Mouse (Mus musculus): ENCODE results near the gene Stx11. TPM values are rescaled to one million over a fixed set of nuclear protein-coding genes. Genes with fewer than 3 reads are reported as not detected.

Gene Stx11
- total and polyA plus RNA-seq, 3 experiments, result 1.9 to 2.9 TPM; not detected in 1

DNA sequence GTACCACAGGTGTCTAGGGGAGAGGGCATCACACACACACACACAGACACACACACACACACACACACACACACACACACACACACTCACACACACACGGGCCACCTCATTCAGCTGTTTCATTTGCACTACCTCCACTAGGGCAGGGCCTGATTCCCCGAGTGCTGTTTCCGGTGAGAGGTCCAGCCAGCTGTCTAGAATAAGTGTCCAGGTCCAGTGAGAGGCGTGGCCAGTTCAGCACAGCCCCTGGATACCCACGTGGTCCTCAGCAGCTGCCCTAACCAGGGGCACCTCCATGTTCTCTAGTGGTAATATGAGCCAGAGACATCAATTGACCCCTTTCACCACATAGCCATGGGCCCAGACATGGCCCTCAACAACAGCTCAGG, 60.0 kb downstream of the Stx11 start:
- H3K27me3 ChIP-seq (ENCODE audit: control insufficient read depth in 1 of 2, insufficient read depth in 2 of 2, low read length in 2 of 2), result no peaks in the 10 kb centered on the region
- H3K9me3 ChIP-seq (replicated peaks; ENCODE audit: insufficient read depth, low read length), result no peaks in the 10 kb centered on the region
- DNase-seq (ENCODE audit: low read depth, low spot score), result no peak
- H3K36me3 ChIP-seq (ENCODE audit: control insufficient read depth in 1 of 2, insufficient read depth in 2 of 2, low read length in 2 of 2), result no peaks in the 10 kb centered on the region
- H3K4me1 ChIP-seq (ENCODE audit: control insufficient read depth in 1 of 2, insufficient read depth in 2 of 2, low read length in 2 of 2), result peaks cover 0 to 6% of the 10 kb centered on the region in 2 experiments; a peak in 2 of 4 replicates
- H3K79me2 ChIP-seq (ENCODE audit: control insufficient read depth, insufficient read depth, low read length, poor library complexity), result no peaks in the 10 kb centered on the region
- H3K9ac ChIP-seq (ENCODE audit: control insufficient read depth, low read depth, low read length, poor library complexity, severe bottlenecking), result no peak overlapping the region
- H3K27ac ChIP-seq (ENCODE audit: control insufficient read depth, low read depth, low read length), result no peak overlapping the region
- TF ChIP-seq USF2 (IDR thresholded peaks at IDR 0.05; ENCODE audit: borderline replicate concordance in 1 of 2, insufficient read depth in 1 of 2, low read depth in 1 of 2, low read length in 2 of 2), result no peak
- no peak for TF ChIP-seq CTCF (IDR thresholded peaks at IDR 0.05 in 2 of 3, conservative IDR thresholded peaks at IDR 0.05 in 1 of 3; ENCODE audit: control insufficient read depth in 1 of 3, insufficient read depth in 1 of 3, low read depth in 2 of 3, low read length in 3 of 3, poor library complexity in 1 of 3, severe bottlenecking in 1 of 3)
- TF ChIP-seq TBP (IDR thresholded peaks at IDR 0.05; ENCODE audit: low read depth, low read length), result no peak
- no peak overlapping the region for H3K4me3 ChIP-seq (ENCODE audit: control insufficient read depth in 1 of 2, insufficient read depth in 1 of 2, low read depth in 2 of 2, low read length in 2 of 2)

DNA sequence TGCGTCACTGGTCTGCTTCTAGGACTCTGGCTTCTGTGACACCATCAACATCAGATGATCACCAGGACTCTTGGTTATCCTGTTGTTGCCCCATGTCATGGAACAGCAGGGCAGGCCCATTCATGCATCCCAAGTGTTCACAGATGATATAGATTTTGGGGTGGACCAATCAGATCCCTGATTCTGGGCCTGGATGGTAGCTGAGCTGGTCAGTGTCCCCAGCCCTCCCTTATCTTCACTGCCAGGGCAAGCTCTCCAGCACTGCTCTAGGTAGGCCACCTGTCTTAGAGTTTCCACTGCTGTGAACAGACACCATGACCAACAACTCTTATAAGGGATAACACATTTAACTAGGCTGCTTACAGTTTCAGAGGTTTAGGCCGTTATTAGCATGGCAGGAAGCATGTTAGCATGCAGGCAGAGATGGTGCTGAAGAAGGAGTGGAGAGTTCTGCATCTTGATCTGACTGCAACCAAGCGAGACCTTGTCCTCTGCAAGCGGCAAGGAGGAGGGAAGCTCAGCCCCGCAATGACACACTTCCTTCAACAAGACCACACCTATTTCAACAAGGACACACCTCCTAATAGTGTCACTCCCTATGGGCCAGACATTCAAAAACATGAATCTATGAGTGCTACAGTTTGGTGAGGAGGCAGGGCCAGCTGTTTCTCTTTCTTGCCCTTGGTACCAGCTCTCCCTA, 60.5 kb downstream of the Stx11 start:
- H3K9ac ChIP-seq (ENCODE audit: control insufficient read depth, low read depth, low read length, poor library complexity, severe bottlenecking), result peak overlapping the region; percentile 12; the same call in 1 of the 2 replicates
- H3K27ac ChIP-seq (ENCODE audit: control insufficient read depth, low read depth, low read length), result no peak overlapping the region
- H3K4me1 ChIP-seq (ENCODE audit: control insufficient read depth in 1 of 2, insufficient read depth in 2 of 2, low read length in 2 of 2), result peaks cover 0 to 6% of the 10 kb centered on the region in 2 experiments; a peak in 2 of 4 replicates
- no peaks in the 10 kb centered on the region for H3K27me3 ChIP-seq (ENCODE audit: control insufficient read depth in 1 of 2, insufficient read depth in 2 of 2, low read length in 2 of 2)
- DNase-seq (ENCODE audit: low read depth, low spot score), result peak; percentile 67
- peak overlapping the region; percentile 15 to 59; a peak in 2 of 4 replicates for H3K4me3 ChIP-seq (ENCODE audit: control insufficient read depth in 1 of 2, insufficient read depth in 1 of 2, low read depth in 2 of 2, low read length in 2 of 2)
- TF ChIP-seq TAL1 (IDR thresholded peaks at IDR 0.05; ENCODE audit: low read length), result no peak
- TF ChIP-seq NELFE (IDR thresholded peaks at IDR 0.05; ENCODE audit: low read depth, low read length), result peak; percentile 27; the same call in 1 of the 2 replicates
- H3K9me3 ChIP-seq (replicated peaks; ENCODE audit: insufficient read depth, low read length), result no peaks in the 10 kb centered on the region
- no peaks in the 10 kb centered on the region for H3K79me2 ChIP-seq (ENCODE audit: control insufficient read depth, insufficient read depth, low read length, poor library complexity)
- H3K36me3 ChIP-seq (ENCODE audit: control insufficient read depth in 1 of 2, insufficient read depth in 2 of 2, low read length in 2 of 2), result no peaks in the 10 kb centered on the region

DNA sequence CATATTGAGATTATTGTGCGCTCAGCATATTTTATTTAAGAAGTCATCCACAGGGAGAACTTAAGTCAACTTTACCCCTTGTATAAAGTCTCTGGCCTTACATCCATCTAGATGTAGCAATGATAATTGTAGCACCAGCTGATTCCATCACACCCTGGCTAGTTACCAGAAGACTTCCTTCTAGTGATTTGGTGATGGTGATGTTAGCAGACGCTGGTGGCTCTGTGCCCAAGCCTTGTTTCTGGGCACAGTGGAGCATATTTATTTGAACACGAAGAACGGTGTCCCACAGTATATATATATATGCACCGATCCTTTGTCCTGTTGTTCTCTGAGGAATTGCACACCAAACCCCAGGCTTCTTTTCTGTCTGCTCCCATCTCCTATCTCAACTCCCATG, 64.2 kb downstream of the Stx11 start:
- H3K4me1 ChIP-seq (ENCODE audit: control insufficient read depth in 1 of 2, insufficient read depth in 2 of 2, low read length in 2 of 2), result peaks cover 0 to 6% of the 10 kb centered on the region in 2 experiments; a peak in 2 of 4 replicates

More for the DNA sequence above, 64.2 kb downstream of the Stx11 start:
- Histone ChIP-seq H3K79me2 (ENCODE audit: control insufficient read depth, insufficient read depth, low read length, poor library complexity) (no peaks in the 10 kb centered on the region), H3K36me3 (ENCODE audit: control insufficient read depth in 1 of 2, insufficient read depth in 2 of 2, low read length in 2 of 2) (no peaks in the 10 kb centered on the region), H3K27ac (ENCODE audit: control insufficient read depth, low read depth, low read length) (no peak overlapping the region), H3K9ac (ENCODE audit: control insufficient read depth, low read depth, low read length, poor library complexity, severe bottlenecking) (no peak overlapping the region), H3K4me3 (ENCODE audit: control insufficient read depth in 1 of 2, insufficient read depth in 1 of 2, low read depth in 2 of 2, low read length in 2 of 2) (no peak overlapping the region), H3K9me3 (replicated peaks; ENCODE audit: insufficient read depth, low read length) (no peaks in the 10 kb centered on the region), H3K27me3 (ENCODE audit: control insufficient read depth in 1 of 2, insufficient read depth in 2 of 2, low read length in 2 of 2) (no peaks in the 10 kb centered on the region)
- no peak for DNase-seq (ENCODE audit: low read depth, low spot score)
- TF ChIP-seq BHLHE40 (IDR thresholded peaks at IDR 0.05; ENCODE audit: borderline replicate concordance, low read depth, low read length), result no peak
- no peak for TF ChIP-seq UBTF (IDR thresholded peaks at IDR 0.05; ENCODE audit: borderline replicate concordance, insufficient read depth, low read depth, low read length)
- no peak for TF ChIP-seq TBP (IDR thresholded peaks at IDR 0.05; ENCODE audit: low read depth, low read length)
- TF ChIP-seq TAL1 (IDR thresholded peaks at IDR 0.05; ENCODE audit: low read length), result no peak
- no peak for TF ChIP-seq NELFE (IDR thresholded peaks at IDR 0.05; ENCODE audit: low read depth, low read length)
- TF ChIP-seq ELF1 (IDR thresholded peaks at IDR 0.05; ENCODE audit: low read depth, low read length), result no peak
- no peak for TF ChIP-seq MYC (IDR thresholded peaks at IDR 0.05; ENCODE audit: low read depth, low read length)
- no peak for TF ChIP-seq ZNF384 (IDR thresholded peaks at IDR 0.05; ENCODE audit: low read depth, low read length)
- TF ChIP-seq MAX (IDR thresholded peaks at IDR 0.05; ENCODE audit: low read length), result no peak
- TF ChIP-seq JUND (IDR thresholded peaks at IDR 0.05; ENCODE audit: low read depth, low read length), result no peak
- TF ChIP-seq ZMIZ1 (IDR thresholded peaks at IDR 0.05; ENCODE audit: low read depth, low read length), result no peak
- no peak for TF ChIP-seq CHD2 (IDR thresholded peaks at IDR 0.05; ENCODE audit: low read length)
- TF ChIP-seq ETS1 (IDR thresholded peaks at IDR 0.05; ENCODE audit: low read depth, low read length), result no peak
- TF ChIP-seq EP300 (IDR thresholded peaks at IDR 0.05; ENCODE audit: low read depth in 1 of 2, low read length in 2 of 2), result no peak
- no peak for TF ChIP-seq CHD1 (IDR thresholded peaks at IDR 0.05; ENCODE audit: low read depth, low read length)
- no peak for TF ChIP-seq CTCF (IDR thresholded peaks at IDR 0.05 in 2 of 3, conservative IDR thresholded peaks at IDR 0.05 in 1 of 3; ENCODE audit: control insufficient read depth in 1 of 3, insufficient read depth in 1 of 3, low read depth in 2 of 3, low read length in 3 of 3, poor library complexity in 1 of 3, severe bottlenecking in 1 of 3)
- TF ChIP-seq MAFK (IDR thresholded peaks at IDR 0.05; ENCODE audit: borderline replicate concordance, low read depth, low read length), result no peak
- TF ChIP-seq MAZ (IDR thresholded peaks at IDR 0.05; ENCODE audit: low read depth, low read length), result no peak
- no peak for TF ChIP-seq ZKSCAN1 (IDR thresholded peaks at IDR 0.05; ENCODE audit: low read depth, low read length)
- no peak for TF ChIP-seq RCOR1 (IDR thresholded peaks at IDR 0.05; ENCODE audit: low read depth, low read length)

Measured in MEL (cell line).